Mouse (Mus musculus): Measurements from ENCODE around the gene Olfr1357.

GRCm38 (mm10) chr10:78617974-78618373 is at the start of gene Olfr1357:
- TF ChIP-seq RAD21 (IDR thresholded peaks at IDR 0.05; ENCODE audit: low read depth, low read length) (no peak), CTCF (IDR thresholded peaks at IDR 0.05 in 2 of 3, conservative IDR thresholded peaks at IDR 0.05 in 1 of 3; ENCODE audit: control insufficient read depth in 1 of 3, insufficient read depth in 1 of 3, low read depth in 2 of 3, low read length in 3 of 3, poor library complexity in 1 of 3, severe bottlenecking in 1 of 3) (no peak), POLR2A (IDR thresholded peaks at IDR 0.05; ENCODE audit: control insufficient read depth in 1 of 2, insufficient read depth in 1 of 2, low read depth in 1 of 2, low read length in 2 of 2, poor library complexity in 1 of 2) (no peak), ETS1 (IDR thresholded peaks at IDR 0.05; ENCODE audit: low read depth, low read length) (no peak)

Data from MEL (cell line).